Mouse (Mus musculus) ES-Bruce4 (cell line): ENCODE measurements around the gene Arid1b. TPM values are rescaled to one million over a fixed set of nuclear protein-coding genes. Genes with fewer than 3 reads are reported as not detected.

Source experiments
- H3K27ac ChIP-seq: 2 replicates; pipeline ENCODE4 v1.5.1; 2012; ENCODE audit warnings: low read length, inconsistent platforms; ENCODE audit not compliant: insufficient read depth
- H3K27me3 ChIP-seq: 2 replicates; pipeline ENCODE4 v1.6.1; 2012; ENCODE audit warnings: mild to moderate bottlenecking, low read length, inconsistent platforms; ENCODE audit not compliant: control insufficient read depth, poor library complexity, insufficient read depth, severe bottlenecking
- H3K36me3 ChIP-seq: 2 replicates; pipeline ENCODE4 v1.6.1; 2012; ENCODE audit warnings: inconsistent platforms, mild to moderate bottlenecking, low read length, moderate library complexity; ENCODE audit not compliant: control insufficient read depth, poor library complexity, insufficient read depth, severe bottlenecking
- H3K4me1 ChIP-seq: one replicate; pipeline ENCODE4 v1.8.1; 2011; ENCODE audit warnings: low read length; ENCODE audit not compliant: control insufficient read depth, insufficient read depth
- H3K4me3 ChIP-seq: 2 replicates; pipeline ENCODE4 v1.5.1; 2011; ENCODE audit warnings: low read depth, mild to moderate bottlenecking, low read length
- H3K9ac ChIP-seq: 2 replicates; pipeline ENCODE4 v1.6.1; 2012; ENCODE audit warnings: low read depth, mild to moderate bottlenecking, inconsistent platforms; ENCODE audit not compliant: poor library complexity, severe bottlenecking
- H3K9me3 ChIP-seq: replicated peaks from 2 replicates; pipeline ENCODE4 v1.6.1; 2012; ENCODE audit warnings: mild to moderate bottlenecking, low read length, inconsistent platforms; ENCODE audit not compliant: control insufficient read depth, poor library complexity, insufficient read depth, severe bottlenecking
- CTCF ChIP-seq: IDR thresholded peaks from one replicate; pipeline ENCODE4 v1.8.1; 2011; ENCODE audit warnings: low read depth, low read length
- EP300 ChIP-seq: IDR thresholded peaks from 2 replicates; pipeline ENCODE4 v1.6.1; 2011; ENCODE audit warnings: low read depth, low read length; ENCODE audit not compliant: insufficient read depth
- POLR2A ChIP-seq: IDR thresholded peaks from one replicate; pipeline ENCODE4 v1.8.1; 2011; ENCODE audit warnings: low read length; ENCODE audit not compliant: insufficient read depth
- polyA plus RNA-seq: library from polyadenylated mRNA; stranded (reverse); fragments of >200 nt; gene quantifications from 2 replicates; pipeline ENCODE4 v1.2.4, GENCODE M21; 2011; ENCODE audit warnings: low read depth; ENCODE audit not compliant: missing spikeins, insufficient read depth, insufficient read length

The Arid1b gene
- polyA plus RNA-seq, 1 experiment = 20.4 TPM

DNA sequence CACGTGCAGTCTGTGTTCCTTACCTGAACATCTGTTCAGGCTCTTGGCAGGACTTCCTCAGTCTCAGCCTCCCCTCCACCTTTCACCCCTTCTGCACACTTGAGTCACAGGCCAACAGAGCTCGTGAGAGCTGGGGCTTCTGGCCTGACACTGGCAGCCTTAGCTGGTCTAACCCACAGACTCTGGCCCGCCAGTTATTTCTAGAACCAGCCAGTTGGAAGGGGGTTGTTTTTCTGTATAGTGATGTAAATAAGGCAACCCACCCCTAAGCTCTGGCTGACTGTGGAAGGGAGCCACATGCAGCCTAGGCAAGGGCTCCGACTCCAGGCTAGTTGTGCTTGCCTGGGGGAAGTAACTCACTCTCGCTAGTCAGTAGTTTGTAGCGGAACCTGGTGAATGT, 276.7 kb downstream of the Arid1b start:
- no peak overlapping the region for H3K9ac ChIP-seq
- H3K27me3 ChIP-seq = no peaks in the 10 kb centered on the region
- no peaks in the 10 kb centered on the region for H3K9me3 ChIP-seq
- H3K4me1 ChIP-seq = peaks cover 15% of the 10 kb centered on the region
- H3K36me3 ChIP-seq = no peaks in the 10 kb centered on the region
- peak overlapping the region; percentile 74 for H3K27ac ChIP-seq
- H3K4me3 ChIP-seq = peak overlapping the region; percentile 8; the same call in 1 of the 2 replicates
- TF ChIP-seq POLR2A (no peak), CTCF (no peak), EP300 (peak; percentile 58; the same call in 1 of the 2 replicates)

GRCm38 (mm10) chr17:5273118-5273517, 279.0 kb downstream of the Arid1b start:
- Histone ChIP-seq H3K27ac (no peak overlapping the region), H3K4me3 (no peak overlapping the region), H3K36me3 (no peaks in the 10 kb centered on the region), H3K9ac (no peak overlapping the region), H3K9me3 (no peaks in the 10 kb centered on the region), H3K27me3 (no peaks in the 10 kb centered on the region), H3K4me1 (peaks cover 15% of the 10 kb centered on the region)
- TF ChIP-seq EP300 = no peak
- TF ChIP-seq CTCF = no peak
- TF ChIP-seq POLR2A = no peak

DNA sequence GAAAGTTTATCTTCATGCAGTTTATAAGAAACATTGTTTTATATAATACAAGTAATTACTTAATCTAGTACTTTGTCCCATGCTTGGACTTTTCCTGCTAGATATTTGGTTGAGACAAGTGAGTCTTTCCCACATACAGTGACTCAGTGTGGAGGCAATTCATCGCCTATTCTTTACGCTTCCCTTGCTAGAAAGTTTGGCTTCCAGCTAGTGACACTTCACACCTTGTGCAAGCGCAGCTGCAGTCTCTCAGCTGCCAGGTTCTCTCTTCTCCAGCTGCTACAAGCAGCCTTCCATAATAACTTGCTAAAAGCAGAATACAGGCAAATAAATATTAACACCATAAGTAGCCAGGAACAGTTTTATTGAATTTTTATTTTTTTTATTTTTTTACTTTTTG, 279.6 kb downstream of the Arid1b start:
- Histone ChIP-seq H3K27me3 (no peaks in the 10 kb centered on the region), H3K4me3 (no peak overlapping the region), H3K9me3 (no peaks in the 10 kb centered on the region), H3K36me3 (no peaks in the 10 kb centered on the region), H3K27ac (no peak overlapping the region), H3K9ac (no peak overlapping the region), H3K4me1 (peaks cover 15% of the 10 kb centered on the region)
- no peak for TF ChIP-seq POLR2A
- TF ChIP-seq CTCF = no peak
- no peak for TF ChIP-seq EP300

GRCm38 (mm10) chr17:5274429-5274828, 280.3 kb downstream of the Arid1b start:
- no peak overlapping the region for H3K4me3 ChIP-seq
- H3K4me1 ChIP-seq = peaks cover 10% of the 10 kb centered on the region
- TF ChIP-seq POLR2A (no peak), CTCF (no peak), EP300 (no peak)
- no peak overlapping the region for H3K27ac ChIP-seq
- H3K36me3 ChIP-seq = no peaks in the 10 kb centered on the region
- no peak overlapping the region for H3K9ac ChIP-seq
- H3K9me3 ChIP-seq = no peaks in the 10 kb centered on the region
- no peaks in the 10 kb centered on the region for H3K27me3 ChIP-seq

- no peak for TF ChIP-seq CTCF
- TF ChIP-seq POLR2A = no peak
- no peak for TF ChIP-seq EP300
These were observed 281.6 kb downstream of the Arid1b start for GRCm38 (mm10) chr17:5275749-5276148.

GRCm38 (mm10) chr17:5277137-5277871, 283.2 kb downstream of the Arid1b start:
- no peak overlapping the region for H3K9ac ChIP-seq
- no peak overlapping the region for H3K4me3 ChIP-seq
- H3K4me1 ChIP-seq = no peaks in the 10 kb centered on the region
- TF ChIP-seq POLR2A = no peak
- TF ChIP-seq CTCF = no peak
- no peak for TF ChIP-seq EP300
- no peak overlapping the region for H3K27ac ChIP-seq
- no peaks in the 10 kb centered on the region for H3K27me3 ChIP-seq
- no peaks in the 10 kb centered on the region for H3K36me3 ChIP-seq
- no peaks in the 10 kb centered on the region for H3K9me3 ChIP-seq

More at GRCm38 (mm10) chr17:5275749-5276148, 281.6 kb downstream of the Arid1b start:
- Histone ChIP-seq H3K4me1 (peaks cover 5% of the 10 kb centered on the region), H3K4me3 (no peak overlapping the region), H3K27ac (no peak overlapping the region), H3K9ac (no peak overlapping the region), H3K36me3 (no peaks in the 10 kb centered on the region), H3K27me3 (no peaks in the 10 kb centered on the region), H3K9me3 (no peaks in the 10 kb centered on the region)
